8 mouse cellular contexts compared by ENCODE assay signal in genomic region chr16:87699693-87700394, GRCm38 (mm10). TPM values are rescaled to one million over a fixed set of nuclear protein-coding genes. Genes with fewer than 3 reads are reported as not detected.
DNase-seq lines count a peak whose midpoint lies in the region; ATAC-seq lines count a peak whose summit lies in the region.

No protein-coding gene starts in this region.

- H3K9me3 ChIP-seq in forebrain, embryonic 16.5 days (ENCODE audit: control insufficient read depth, low read length) = no peaks in the 10 kb centered on the region
- H3K9me3 ChIP-seq in hindbrain, embryonic 13.5 days = no peaks in the 10 kb centered on the region
- no peaks in the 10 kb centered on the region for H3K9me3 ChIP-seq in limb, embryonic 13.5 days
- no peaks in the 10 kb centered on the region for H3K9me3 ChIP-seq in midbrain, embryonic 13.5 days

- ATAC-seq in forebrain, embryonic 16.5 days = peak; percentile 10
- peak; percentile 25 for ATAC-seq in hindbrain, embryonic 13.5 days (ENCODE audit: low FRiP score)
- peak; percentile 51; the same call in 1 of the 2 replicates for ATAC-seq in limb, embryonic 13.5 days (ENCODE audit: low FRiP score, low read depth)
- peak; percentile 37 for ATAC-seq in midbrain, embryonic 13.5 days

- DNase-seq in layer of hippocampus, postnatal 10 days (ENCODE audit: low spot score in 2 of 2) = peak; percentile 19 to 28
- DNase-seq in layer of hippocampus, adult 9-10 months (ENCODE audit: low spot score) = no peak
- DNase-seq in spleen, postnatal 36 days (ENCODE audit: low spot score in 2 of 2) = peak; percentile 38 to 62

- peak overlapping the region; percentile 86 for H3K27ac ChIP-seq in brown adipose tissue, adult 24 weeks (replicated peaks; ENCODE audit: low read depth, low read length)
- peak overlapping the region; percentile 89 for H3K27ac ChIP-seq in forebrain, embryonic 16.5 days (ENCODE audit: low read length)
- H3K27ac ChIP-seq in hindbrain, embryonic 13.5 days = peak overlapping the region; percentile 96
- peak overlapping the region; percentile 87 for H3K27ac ChIP-seq in limb, embryonic 13.5 days
- peak overlapping the region; percentile 95 for H3K27ac ChIP-seq in midbrain, embryonic 13.5 days

- peaks cover 17% of the 10 kb centered on the region; the same call in 1 of the 2 replicates for H3K4me1 ChIP-seq in brown adipose tissue, adult 24 weeks (ENCODE audit: control insufficient read depth, insufficient read depth, insufficient read length, low read length)
- H3K4me1 ChIP-seq in forebrain, embryonic 16.5 days (replicated peaks; ENCODE audit: control insufficient read depth, insufficient read depth, low read length) = peaks cover 20% of the 10 kb centered on the region
- peaks cover 47% of the 10 kb centered on the region for H3K4me1 ChIP-seq in hindbrain, embryonic 13.5 days (replicated peaks)
- H3K4me1 ChIP-seq in limb, embryonic 13.5 days = peaks cover 33% of the 10 kb centered on the region
- H3K4me1 ChIP-seq in midbrain, embryonic 13.5 days (replicated peaks) = peaks cover 45% of the 10 kb centered on the region

- no peaks in the 10 kb centered on the region for H3K27me3 ChIP-seq in forebrain, embryonic 16.5 days (replicated peaks; ENCODE audit: control insufficient read depth, insufficient read depth, low read length)
- no peaks in the 10 kb centered on the region for H3K27me3 ChIP-seq in hindbrain, embryonic 13.5 days
- H3K27me3 ChIP-seq in limb, embryonic 13.5 days = no peaks in the 10 kb centered on the region
- 0 out of 2 replicates have a peak, but pooled peaks cover 3% of the 10 kb centered on the region for H3K27me3 ChIP-seq in midbrain, embryonic 13.5 days

- no peaks in the 10 kb centered on the region for H3K36me3 ChIP-seq in forebrain, embryonic 16.5 days (ENCODE audit: control insufficient read depth, insufficient read depth)
- H3K36me3 ChIP-seq in hindbrain, embryonic 13.5 days = no peaks in the 10 kb centered on the region
- no peaks in the 10 kb centered on the region for H3K36me3 ChIP-seq in limb, embryonic 13.5 days
- no peaks in the 10 kb centered on the region for H3K36me3 ChIP-seq in midbrain, embryonic 13.5 days

- H3K4me3 ChIP-seq in brown adipose tissue, adult 24 weeks (ENCODE audit: insufficient read depth, low read depth, low read length) = peak overlapping the region; percentile 97
- peak overlapping the region; percentile 80 for H3K4me3 ChIP-seq in forebrain, embryonic 16.5 days (replicated peaks; ENCODE audit: low read length)
- H3K4me3 ChIP-seq in hindbrain, embryonic 13.5 days = peak overlapping the region; percentile 80
- H3K4me3 ChIP-seq in limb, embryonic 13.5 days = peak overlapping the region; percentile 85
- peak overlapping the region; percentile 84 for H3K4me3 ChIP-seq in midbrain, embryonic 13.5 days (replicated peaks)

- peak overlapping the region; percentile 87 for H3K4me2 ChIP-seq in forebrain, embryonic 16.5 days (ENCODE audit: low read length)
- peak overlapping the region; percentile 71 for H3K4me2 ChIP-seq in hindbrain, embryonic 13.5 days
- H3K4me2 ChIP-seq in limb, embryonic 13.5 days (replicated peaks) = peak overlapping the region; percentile 81
- H3K4me2 ChIP-seq in midbrain, embryonic 13.5 days (replicated peaks) = peak overlapping the region; percentile 78

- under 1% methylated on average over 20 of the region's 20 CpGs for WGBS in forebrain, embryonic 16.5 days
- WGBS in hindbrain, embryonic 13.5 days = under 1% methylated on average over 20 of the region's 20 CpGs
- WGBS in limb, embryonic 13.5 days = under 1% methylated on average over 20 of the region's 20 CpGs
- under 1% methylated on average over 20 of the region's 20 CpGs for WGBS in midbrain, embryonic 13.5 days

- peak overlapping the region; percentile 85 for H3K9ac ChIP-seq in forebrain, embryonic 16.5 days (replicated peaks; ENCODE audit: low read depth, low read length)
- H3K9ac ChIP-seq in hindbrain, embryonic 13.5 days = peak overlapping the region; percentile 99
- peak overlapping the region; percentile 95 for H3K9ac ChIP-seq in limb, embryonic 13.5 days
- H3K9ac ChIP-seq in midbrain, embryonic 13.5 days (replicated peaks) = peak overlapping the region; percentile 95

RNA-seq across cellular contexts. Expression of gene Bach1, which starts 1.1 kb away (rescaled TPM):
- 10 to 100 TPM; 18.2 to 19.2 TPM for total RNA-seq in layer of hippocampus, postnatal 10 days (2021)
- polyA plus RNA-seq in brown adipose tissue, adult 24 weeks (2012; ENCODE audit: insufficient read depth, insufficient read length, missing spikeins) = 5.9 and 10.1 TPM in 2 replicates
- polyA plus RNA-seq in forebrain, embryonic 16.5 days (2015; fragmentation: Nextera tagmentation; extraction: Ambion mirVana) = 21.4 TPM in 2 replicates
- 26.1 and 26.6 TPM in 2 replicates for polyA plus RNA-seq in hindbrain, embryonic 13.5 days (2015; fragmentation: Nextera tagmentation; extraction: Ambion mirVana)
- polyA plus RNA-seq in limb, embryonic 13.5 days (2015; fragmentation: Nextera tagmentation; extraction: Ambion mirVana) = 18.6 and 19.7 TPM in 2 replicates
- polyA plus RNA-seq in midbrain, embryonic 13.5 days (2015; fragmentation: Nextera tagmentation; extraction: Ambion mirVana) = 21.1 and 25.4 TPM in 2 replicates
